Mouse (Mus musculus) hindbrain, embryonic 10.5 days (tissue): ENCODE measurements around the gene Adprh. TPM values are rescaled to one million over a fixed set of nuclear protein-coding genes. Genes with fewer than 3 reads are reported as not detected.

Source experiments
- DNase-seq: peaks from one replicate; pipeline ENCODE4 v3.0.0-alpha.2; 2017; ENCODE audit warnings: low spot score
- H3K27ac ChIP-seq: fragments of 300-500 bp; sonication (generic); 2 replicates; pipeline ENCODE4 v1.5.1; 2016; ENCODE audit warnings: mild to moderate bottlenecking, moderate library complexity
- H3K27me3 ChIP-seq: fragments of 300-500 bp; sonication (generic); 2 replicates; pipeline ENCODE4 v1.6.1; 2016; ENCODE audit warnings: mild to moderate bottlenecking; ENCODE audit not compliant: poor library complexity, insufficient read depth, severe bottlenecking
- H3K36me3 ChIP-seq: fragments of 300-500 bp; sonication (generic); 2 replicates; pipeline ENCODE4 v1.6.1; 2016; ENCODE audit warnings: mild to moderate bottlenecking, moderate library complexity
- H3K4me1 ChIP-seq: fragments of 300-500 bp; sonication (generic); replicated peaks from 2 replicates; pipeline ENCODE4 v1.6.1; 2016; ENCODE audit warnings: mild to moderate bottlenecking
- H3K4me3 ChIP-seq: fragments of 300-500 bp; sonication (generic); 2 replicates; pipeline ENCODE4 v1.5.1; 2016; ENCODE audit warnings: mild to moderate bottlenecking, moderate library complexity
- H3K9me3 ChIP-seq: fragments of 300-500 bp; sonication (generic); 2 replicates; pipeline ENCODE4 v1.6.1; 2016; ENCODE audit warnings: mild to moderate bottlenecking, moderate library complexity
- WGBS: fragments of 180-500 bp; shearing (Covaris S2); methylation state at CpG from one replicate; pipeline ENCODE4 v1.1.7; 2016; 5-methylcytosine and 5-hydroxymethylcytosine counted together
- polyA plus RNA-seq: library from polyadenylated mRNA; unstranded; fragments of >200 nt; fragmentation: Nextera tagmentation; extraction: Ambion mirVana; gene quantifications from 2 replicates; pipeline ENCODE4 v1.2.1, GENCODE M21; 2016

Adprh gene
- polyA plus RNA-seq, 1 experiment from 2014 or later, result 164 TPM

GRCm38 (mm10) chr16:38459990-38460389 lies 7.5 kb upstream of the Adprh start:
- no peak overlapping the region for H3K4me3 ChIP-seq
- no peaks in the 10 kb centered on the region for H3K27me3 ChIP-seq
- H3K27ac ChIP-seq, result no peak overlapping the region
- H3K9me3 ChIP-seq, result no peaks in the 10 kb centered on the region
- DNase-seq, result no peak
- H3K4me1 ChIP-seq, result 0 out of 2 replicates have a peak, but pooled peaks cover 6% of the 10 kb centered on the region
- no peaks in the 10 kb centered on the region for H3K36me3 ChIP-seq
- WGBS, result 93% methylated on average over 4 of the region's 4 CpGs

DNA sequence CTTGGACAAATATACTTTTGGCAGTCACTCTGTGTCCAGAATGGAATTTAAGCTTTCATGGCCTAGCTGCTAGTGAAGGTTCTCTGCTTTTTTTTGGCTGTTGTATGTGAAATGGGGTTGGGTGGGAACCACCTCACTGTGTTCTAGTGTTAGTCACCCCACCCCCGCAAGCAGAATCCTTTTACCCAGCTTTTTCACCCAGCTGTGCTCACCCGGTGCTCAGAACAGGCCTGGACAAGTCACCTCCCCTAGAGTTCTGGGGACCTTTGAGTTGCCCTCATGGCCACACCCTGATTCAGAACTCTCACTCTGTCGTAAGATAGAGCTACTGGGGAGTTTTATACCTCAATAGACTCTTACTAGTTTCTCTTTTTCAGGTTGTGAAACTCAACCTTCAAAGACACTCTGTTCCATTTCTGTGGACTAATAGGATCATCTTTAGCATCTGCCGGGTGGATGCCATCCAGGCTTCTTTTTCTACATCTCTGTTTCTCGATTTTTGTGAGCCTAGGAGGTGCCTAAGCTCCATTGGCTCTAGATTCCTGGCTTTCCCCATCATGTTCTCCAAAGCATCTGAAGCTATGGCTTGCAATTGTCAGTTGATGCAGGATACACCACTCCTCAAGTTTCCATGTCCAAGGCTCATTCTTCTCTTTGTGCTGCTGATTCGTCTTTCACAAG lies 6.2 kb upstream of the Adprh start:
- no peak for DNase-seq
- H3K27ac ChIP-seq, result no peak overlapping the region

DNA sequence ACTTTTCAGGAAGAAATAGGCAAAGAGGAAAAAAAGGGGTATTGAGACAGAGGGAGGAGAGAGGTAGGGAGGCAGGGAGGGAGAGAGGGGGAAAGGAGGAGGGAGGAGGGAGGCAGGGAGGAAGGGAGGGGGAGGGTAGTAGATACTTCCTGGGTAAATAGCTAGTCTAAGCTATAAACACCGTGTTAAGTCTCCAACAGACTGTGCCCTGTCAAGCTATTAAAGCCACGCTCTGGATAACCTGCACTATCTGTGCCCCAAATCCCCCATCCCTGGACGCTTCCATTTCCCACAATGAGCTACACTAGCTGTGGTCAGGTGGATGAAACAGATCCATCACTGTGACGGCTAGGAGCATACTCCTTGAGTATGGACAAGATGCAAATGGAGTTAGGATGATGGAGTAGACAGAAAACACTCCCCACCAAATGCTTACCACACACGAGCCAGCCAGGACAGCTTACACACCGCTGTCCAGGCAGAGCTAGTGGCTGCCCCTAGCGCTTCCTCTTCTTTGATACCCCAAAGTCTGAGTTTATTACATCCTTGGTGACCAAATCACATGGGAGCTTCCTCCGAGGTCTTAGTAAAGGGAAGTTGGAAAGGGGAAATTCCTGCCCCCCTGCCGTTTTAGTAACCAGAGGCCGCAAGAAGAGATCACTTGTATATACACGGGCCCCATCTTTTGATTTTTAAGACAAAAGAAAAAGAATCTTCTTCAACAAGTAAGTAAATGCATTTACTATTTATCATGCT lies 4.5 kb upstream of the Adprh start:
- Histone ChIP-seq H3K27me3 (no peaks in the 10 kb centered on the region), H3K4me3 (no peak overlapping the region), H3K36me3 (no peaks in the 10 kb centered on the region), H3K27ac (no peak overlapping the region), H3K9me3 (no peaks in the 10 kb centered on the region), H3K4me1 (peaks cover 13% of the 10 kb centered on the region; the same call in 1 of the 2 replicates)
- WGBS, result 67% methylated on average over 11 of the region's 11 CpGs
- DNase-seq, result no peak

More for the DNA sequence above, 6.2 kb upstream of the Adprh start:
- WGBS, result 78% methylated on average over 6 of the region's 6 CpGs
- Histone ChIP-seq H3K9me3 (no peaks in the 10 kb centered on the region), H3K4me1 (0 out of 2 replicates have a peak, but pooled peaks cover 6% of the 10 kb centered on the region), H3K36me3 (no peaks in the 10 kb centered on the region), H3K4me3 (no peak overlapping the region), H3K27me3 (no peaks in the 10 kb centered on the region)

DNA sequence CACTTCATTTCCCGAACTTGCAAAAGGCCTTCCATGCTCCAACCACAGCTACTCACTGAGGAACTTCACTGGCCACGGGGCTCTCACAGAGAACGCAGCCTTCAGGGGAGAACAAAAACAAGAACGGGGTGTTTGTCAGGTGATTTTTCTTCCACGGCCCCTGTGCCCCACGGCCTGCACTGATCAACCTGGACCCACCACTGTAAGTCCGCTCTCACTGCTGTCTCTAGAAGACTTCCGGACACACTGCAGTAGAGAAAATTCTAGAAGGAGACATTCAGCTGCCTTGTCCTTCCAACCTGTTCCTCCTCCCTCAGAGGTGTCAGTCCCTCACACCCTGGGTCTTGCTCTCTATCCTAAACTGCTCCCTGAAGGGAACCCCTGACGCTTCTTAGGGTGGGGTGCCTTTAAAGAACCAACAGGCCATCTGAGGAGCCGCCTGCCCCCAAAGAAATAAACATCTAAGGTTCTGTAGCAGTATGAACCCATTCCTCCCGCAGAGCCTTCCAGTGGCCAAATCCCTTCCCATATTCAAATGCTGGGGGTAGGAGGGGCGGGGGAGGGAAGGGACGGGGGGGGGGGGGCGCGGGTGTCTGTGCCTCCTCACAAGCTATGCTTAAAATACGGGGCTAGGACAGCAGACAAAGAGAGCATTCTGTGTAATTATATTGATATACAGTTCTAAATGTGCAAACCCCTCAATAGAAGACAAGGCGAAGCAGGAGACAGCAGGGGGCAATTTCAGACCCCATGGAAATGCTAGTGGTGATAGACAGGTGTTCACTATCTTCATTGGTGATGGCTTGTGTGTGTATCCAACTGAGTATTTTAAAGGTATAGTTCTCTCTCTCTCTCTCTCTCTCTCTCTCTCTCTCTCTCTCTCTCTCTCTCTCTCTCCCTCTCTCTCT lies 3.3 kb upstream of the Adprh start, which contains the start of gene Cd80:
Cd80 (plus strand) TSS at position 51 of the 908 bp plus-strand sequence.
- H3K27ac ChIP-seq, result no peak within 1 kb of the TSS
- H3K9me3 ChIP-seq, result no peaks in the 10 kb centered on the region
- 71% methylated on average over 17 of the region's 17 CpGs for WGBS
- H3K36me3 ChIP-seq, result no peaks in the 10 kb centered on the region
- DNase-seq, result no peak
- peaks cover 23% of the 10 kb centered on the region for H3K4me1 ChIP-seq
- no peaks in the 10 kb centered on the region for H3K27me3 ChIP-seq
- H3K4me3 ChIP-seq, result no peak within 1 kb of the TSS

DNA sequence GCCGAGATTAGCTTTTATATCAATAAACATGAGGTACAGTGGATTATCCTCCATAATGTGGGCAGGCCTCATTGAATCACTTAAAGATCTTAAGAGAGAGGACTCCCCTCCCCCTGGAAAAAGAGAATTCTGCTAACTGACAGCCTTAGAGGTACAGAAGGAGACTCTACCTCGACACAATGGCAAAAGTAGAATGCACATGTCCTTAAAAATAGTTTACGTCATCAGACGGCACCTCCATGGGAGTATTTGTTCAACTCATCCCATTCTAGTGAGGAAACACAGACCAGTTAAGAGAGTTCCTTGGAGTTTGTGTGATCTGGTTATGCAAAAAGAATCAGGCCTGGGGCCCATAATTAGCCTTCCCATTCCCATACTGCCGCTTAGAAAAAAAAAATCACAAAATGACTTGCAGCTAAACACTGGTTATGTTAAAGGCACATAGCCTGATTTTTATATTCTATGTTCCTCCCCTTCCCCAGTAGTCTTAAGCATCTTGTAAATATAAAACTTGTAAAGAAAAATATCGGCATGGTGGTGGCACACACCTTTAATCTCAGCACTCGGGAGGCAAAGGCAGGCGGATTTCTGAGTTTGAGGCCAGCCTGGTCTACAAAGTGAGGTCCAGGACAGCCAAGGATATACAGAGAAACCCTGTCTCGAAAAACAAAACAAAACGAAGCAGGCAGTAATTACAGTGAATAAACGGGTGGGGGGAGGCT lies 2.2 kb upstream of the Adprh start:
- Histone ChIP-seq H3K9me3 (no peaks in the 10 kb centered on the region), H3K36me3 (peaks cover 10% of the 10 kb centered on the region), H3K27ac (no peak overlapping the region), H3K27me3 (no peaks in the 10 kb centered on the region), H3K4me3 (no peak overlapping the region), H3K4me1 (peaks cover 32% of the 10 kb centered on the region)
- 85% methylated on average over 11 of the region's 11 CpGs for WGBS
- DNase-seq, result no peak

DNA sequence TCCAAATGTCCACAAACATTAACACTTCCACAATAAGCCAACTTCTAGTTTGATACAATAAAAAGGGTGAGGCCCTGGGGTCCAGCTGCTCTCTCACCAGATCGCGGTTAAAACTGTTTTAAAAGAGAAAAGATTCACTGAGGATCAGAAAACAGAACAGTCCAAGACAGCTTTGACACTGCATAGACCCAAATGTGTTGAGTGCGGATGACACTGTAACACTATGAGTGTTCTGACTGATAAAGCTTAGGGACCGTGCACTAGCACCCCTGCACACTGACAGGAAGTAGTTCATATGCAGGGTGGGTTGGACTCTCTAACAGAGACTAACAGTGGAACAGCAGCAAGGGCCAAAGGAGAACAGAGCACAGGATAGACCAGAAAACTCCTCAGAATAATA lies 1.4 kb upstream of the Adprh start:
- H3K27ac ChIP-seq, result no peak overlapping the region
- no peaks in the 10 kb centered on the region for H3K9me3 ChIP-seq
- H3K4me1 ChIP-seq, result peaks cover 32% of the 10 kb centered on the region
- DNase-seq, result no peak
- no peak overlapping the region for H3K4me3 ChIP-seq
- peaks cover 17% of the 10 kb centered on the region for H3K36me3 ChIP-seq
- WGBS, result 91% methylated on average over 4 of the region's 4 CpGs
- H3K27me3 ChIP-seq, result no peaks in the 10 kb centered on the region

DNA sequence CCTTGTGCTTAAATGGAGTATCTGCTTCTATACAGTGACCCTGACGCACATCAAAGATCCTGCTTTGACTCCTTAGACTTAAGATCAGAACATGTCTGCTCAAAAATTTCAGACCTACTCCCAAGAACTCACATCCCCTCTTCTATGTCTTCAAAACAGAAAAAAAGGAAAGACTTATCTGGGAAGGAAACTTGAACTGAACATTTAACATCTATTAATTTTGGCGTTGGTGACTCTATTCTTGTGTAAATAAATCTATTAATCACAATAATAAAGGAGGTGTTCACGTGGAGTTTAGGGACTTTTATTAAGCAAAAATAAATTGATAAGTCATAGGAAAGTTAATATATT lies 675 bp upstream of the Adprh start:
- DNase-seq, result no peak
- peaks cover 32% of the 10 kb centered on the region for H3K4me1 ChIP-seq
- H3K4me3 ChIP-seq, result peak overlapping the region; percentile 79
- no peaks in the 10 kb centered on the region for H3K9me3 ChIP-seq
- 39% methylated on average over 3 of the region's 3 CpGs for WGBS
- no peaks in the 10 kb centered on the region for H3K27me3 ChIP-seq
- peak overlapping the region; percentile 98 for H3K27ac ChIP-seq
- peaks cover 25% of the 10 kb centered on the region for H3K36me3 ChIP-seq

- Histone ChIP-seq H3K27me3 (no peaks in the 10 kb centered on the region), H3K4me1 (peaks cover 26% of the 10 kb centered on the region), H3K9me3 (no peaks in the 10 kb centered on the region), H3K36me3 (peaks cover 41% of the 10 kb centered on the region), H3K27ac (peak overlapping the region; percentile 98), H3K4me3 (peak overlapping the region; percentile 79)
- 48% methylated on average over 12 of the region's 12 CpGs for WGBS
- peak; percentile 29 for DNase-seq
These were observed 890 bp downstream of the Adprh start for GRCm38 (mm10) chr16:38451421-38452205.

DNA sequence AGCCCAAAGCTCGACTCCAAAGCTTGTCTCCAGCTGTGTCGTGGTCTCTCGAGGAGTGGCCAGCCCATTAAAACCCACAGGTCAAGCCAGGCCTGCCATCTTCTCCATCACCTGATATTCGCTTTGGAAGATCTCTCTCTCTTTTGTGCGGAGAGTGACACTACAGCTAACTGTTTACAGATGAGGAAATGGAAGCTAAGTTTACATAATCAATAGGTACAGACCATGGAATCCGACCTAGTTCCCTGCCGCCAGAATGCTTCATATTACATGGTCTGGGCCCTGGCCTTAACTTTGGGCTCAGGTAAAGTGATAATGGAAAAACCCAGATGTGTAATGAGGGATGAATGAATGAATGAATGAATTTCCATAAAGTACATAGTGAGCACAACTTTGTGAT lies 1.8 kb downstream of the Adprh start:
- 93% methylated on average over 7 of the region's 7 CpGs for WGBS
- H3K4me1 ChIP-seq, result peaks cover 26% of the 10 kb centered on the region
- no peak for DNase-seq
- peaks cover 50% of the 10 kb centered on the region for H3K36me3 ChIP-seq
- H3K27ac ChIP-seq, result no peak overlapping the region
- H3K9me3 ChIP-seq, result 0 out of 2 replicates have a peak, but pooled peaks cover 1% of the 10 kb centered on the region
- H3K27me3 ChIP-seq, result no peaks in the 10 kb centered on the region
- no peak overlapping the region for H3K4me3 ChIP-seq

GRCm38 (mm10) chr16:38448458-38448857 lies 4.0 kb downstream of the Adprh start:
- no peak for DNase-seq
- whole genome bisulfite sequencing, result 91% methylated on average over 12 of the region's 12 CpGs
- H3K4me3 ChIP-seq, result no peak overlapping the region
- peaks cover 72% of the 10 kb centered on the region for H3K36me3 ChIP-seq
- 0 out of 2 replicates have a peak, but pooled peaks cover 3% of the 10 kb centered on the region for H3K9me3 ChIP-seq
- no peak overlapping the region for H3K27ac ChIP-seq
- H3K27me3 ChIP-seq, result no peaks in the 10 kb centered on the region
- peaks cover 26% of the 10 kb centered on the region for H3K4me1 ChIP-seq

DNA sequence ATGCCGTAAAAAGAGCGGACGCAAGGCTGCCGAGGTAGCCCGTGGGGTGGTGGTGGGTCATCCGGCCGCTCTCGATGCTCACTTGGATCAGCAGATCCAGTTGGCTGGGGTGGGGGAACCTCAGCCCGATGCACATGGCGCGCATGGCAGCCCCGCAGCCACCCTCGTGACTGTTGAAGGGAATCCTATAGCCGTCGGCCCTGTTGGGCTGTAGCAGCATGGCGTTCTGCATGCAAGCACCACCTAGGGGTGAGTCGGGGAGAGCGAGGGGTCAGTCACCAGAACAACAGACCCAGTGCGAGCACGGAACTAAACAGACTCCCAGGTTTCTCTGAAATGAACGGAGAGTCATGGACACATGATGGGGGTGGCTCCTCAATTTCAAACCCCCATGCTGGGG lies 5.1 kb downstream of the Adprh start:
- Histone ChIP-seq H3K27ac (no peak overlapping the region), H3K9me3 (0 out of 2 replicates have a peak, but pooled peaks cover 3% of the 10 kb centered on the region), H3K27me3 (no peaks in the 10 kb centered on the region), H3K36me3 (peaks cover 80% of the 10 kb centered on the region), H3K4me1 (peaks cover 21% of the 10 kb centered on the region), H3K4me3 (no peak overlapping the region)
- no peak for DNase-seq
- WGBS, result 91% methylated on average over 21 of the region's 21 CpGs
